Mouse (Mus musculus) neutrophil, adult 5-6 weeks (primary cell): ENCODE results near the gene Taz. TPM values are rescaled to one million over a fixed set of nuclear protein-coding genes. Genes with fewer than 3 reads are reported as not detected.
A peak's percentile ranks its signal among the peaks of the same experiment; 100 is the strongest.

Experiments
- ATAC-seq: fragments of 151-379, 151-347 bp; 2 replicates; pipeline ENCODE4 v1.8.0; 2017; ENCODE audit warnings: mild to moderate bottlenecking, moderate TSS enrichment; ENCODE audit not compliant: insufficient number of reproducible peaks, poor library complexity, low FRiP score, severe bottlenecking; ENCODE audit errors: extremely low read depth
- total RNA-seq: library from RNA; stranded (forward); fragments of 200-1000 nt; gene quantifications from 2 replicates; pipeline ENCODE4 v1.2.3, GENCODE M21; 2017

The Taz gene
- total RNA-seq: 124 and 125 TPM in 2 replicates

DNA sequence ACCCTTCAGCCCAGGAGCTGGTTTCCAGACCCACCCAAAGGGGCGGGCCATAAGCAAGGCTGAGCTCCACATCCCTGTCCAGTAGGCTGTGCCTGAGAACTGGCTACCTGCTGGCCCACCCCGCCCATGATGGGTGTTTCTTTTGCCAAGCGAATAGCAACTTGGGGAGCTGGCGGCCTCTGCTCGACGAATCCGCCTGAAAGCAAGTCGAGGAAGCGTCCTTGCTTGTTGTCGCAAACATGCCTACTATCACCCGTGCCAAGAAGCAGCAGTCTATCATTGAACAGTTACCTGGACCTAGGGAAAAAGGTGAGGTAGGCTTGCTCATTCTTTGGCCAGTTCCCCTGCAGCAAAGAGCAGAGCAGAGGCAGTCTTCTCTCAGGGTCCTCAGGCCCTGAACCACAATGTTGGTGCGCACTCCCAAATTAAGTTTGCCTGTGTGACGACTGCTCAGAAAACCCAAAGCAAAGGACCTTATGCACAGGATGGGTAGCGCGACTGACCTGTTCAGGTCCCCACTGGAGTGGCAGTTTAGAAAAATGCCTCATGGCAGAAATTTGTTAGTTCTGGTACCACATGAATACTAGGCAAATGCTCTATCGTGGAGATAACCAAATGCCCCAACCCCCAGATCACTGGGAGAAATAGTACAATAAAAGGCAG lies at the start of gene Taz, which contains the start of gene Dnase1l1:
Gene Taz, plus strand, starts transcription at position 181 of the 663 bp plus-strand sequence.
Gene Dnase1l1, minus strand, starts transcription at position 606 of the 663 bp plus-strand sequence.
- peak; percentile 55 for ATAC-seq

DNA sequence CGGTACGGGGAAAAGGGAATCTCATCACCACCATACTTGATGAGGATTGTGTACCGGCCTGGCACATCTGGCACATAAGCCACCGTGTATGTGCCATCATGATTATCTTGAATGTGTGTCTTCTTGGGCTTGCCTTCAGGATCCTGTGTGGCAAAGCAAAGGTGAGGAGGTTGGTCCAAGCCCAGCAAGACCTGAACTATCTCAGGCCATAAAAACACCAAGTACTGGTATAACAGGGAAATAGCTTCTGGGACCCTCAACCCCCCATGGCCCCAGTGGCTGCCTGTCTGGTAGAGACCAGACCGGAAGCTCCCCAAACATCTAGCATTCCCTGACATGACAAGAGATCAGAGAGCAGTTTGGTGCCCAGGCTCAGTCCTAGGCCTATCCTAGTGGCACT lies 48.5 kb upstream of the Taz start:
- ATAC-seq: no peak

DNA sequence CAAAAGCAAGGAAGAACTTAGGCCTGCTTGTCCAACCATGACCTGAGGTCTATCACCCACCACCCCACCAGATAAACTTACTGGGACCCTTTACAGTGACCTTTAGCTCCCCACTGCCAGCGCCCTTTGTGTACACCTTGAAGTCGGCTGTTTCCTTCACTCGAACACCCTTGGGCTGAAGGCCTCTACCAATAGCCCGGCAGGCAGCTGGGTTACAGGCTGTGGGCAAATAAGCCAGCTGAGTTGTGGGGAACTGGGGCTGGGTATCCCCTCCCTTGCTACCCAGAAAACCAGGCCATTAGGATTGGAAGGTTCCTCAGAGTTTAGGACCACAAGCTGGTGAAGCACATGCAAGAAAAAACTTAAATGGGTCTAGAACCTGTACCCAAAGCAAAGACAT lies 41.4 kb upstream of the Taz start:
- no peak for ATAC-seq

DNA sequence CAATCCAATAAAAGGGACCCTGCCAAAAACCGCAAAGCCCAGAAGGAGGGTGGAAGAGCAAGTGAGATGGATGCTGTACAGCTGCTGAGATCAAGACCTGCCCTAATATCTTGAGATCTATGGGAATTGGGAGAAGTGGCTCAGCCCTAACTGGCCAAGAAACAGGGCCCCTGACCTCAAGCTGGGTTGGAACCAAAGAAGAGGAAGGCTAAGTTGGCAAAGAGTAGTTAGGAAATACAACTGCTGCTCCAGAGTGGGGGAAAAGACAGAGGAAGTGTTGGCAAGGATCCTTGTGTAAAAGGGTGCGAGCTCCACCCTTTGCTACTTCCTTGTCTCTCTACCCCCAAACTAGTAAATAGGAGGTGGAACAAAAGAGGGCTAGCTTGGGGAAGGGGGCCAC lies 38.3 kb upstream of the Taz start:
- no peak for ATAC-seq

GRCm38 (mm10) chrX:74243807-74244206 lies 37.9 kb upstream of the Taz start:
- peak; percentile 74 for ATAC-seq

- ATAC-seq: no peak
Measured at GRCm38 (mm10) chrX:74244614-74245083, 37.1 kb upstream of the Taz start.

DNA sequence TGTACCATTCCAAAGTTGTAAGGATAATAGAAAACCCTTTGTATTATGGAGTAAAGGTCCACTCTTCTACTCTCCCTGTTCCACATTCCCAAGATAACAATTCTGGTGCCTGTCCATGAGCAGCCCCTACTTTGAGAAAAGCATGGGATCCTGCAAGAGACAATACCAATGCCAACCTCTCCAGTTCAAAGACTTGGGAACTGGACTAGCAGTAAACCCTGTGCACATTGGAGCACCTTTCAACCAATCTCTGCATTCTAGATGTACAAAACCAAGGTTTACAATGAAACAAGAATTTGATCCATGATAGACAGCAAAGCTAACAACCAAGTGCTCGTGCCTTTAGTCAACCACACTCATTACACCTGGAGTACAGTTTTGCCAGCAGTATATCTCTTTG lies 36.6 kb upstream of the Taz start:
- no peak for ATAC-seq

DNA sequence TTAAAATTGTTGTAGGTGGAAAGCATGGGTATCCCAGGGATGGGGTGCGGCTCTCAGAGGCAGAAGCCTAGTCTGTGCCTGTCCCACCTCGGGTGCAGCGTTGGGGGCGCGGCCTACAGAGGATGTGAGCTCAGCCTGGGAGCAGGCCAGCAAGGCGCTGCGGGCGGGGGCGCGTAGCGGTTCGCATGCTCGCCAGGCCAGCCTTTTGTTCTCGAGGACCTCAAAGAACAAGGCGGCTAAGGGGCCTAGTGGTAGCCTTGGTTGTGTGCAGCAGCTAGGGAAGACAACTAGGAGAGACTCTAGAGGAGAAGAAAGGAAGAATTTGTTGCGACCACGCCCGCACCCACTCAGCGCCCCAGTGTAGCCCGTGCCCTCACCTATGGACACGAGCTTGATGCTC lies 36.0 kb upstream of the Taz start:
- ATAC-seq: peak; percentile 14; the same call in 1 of the 2 replicates

DNA sequence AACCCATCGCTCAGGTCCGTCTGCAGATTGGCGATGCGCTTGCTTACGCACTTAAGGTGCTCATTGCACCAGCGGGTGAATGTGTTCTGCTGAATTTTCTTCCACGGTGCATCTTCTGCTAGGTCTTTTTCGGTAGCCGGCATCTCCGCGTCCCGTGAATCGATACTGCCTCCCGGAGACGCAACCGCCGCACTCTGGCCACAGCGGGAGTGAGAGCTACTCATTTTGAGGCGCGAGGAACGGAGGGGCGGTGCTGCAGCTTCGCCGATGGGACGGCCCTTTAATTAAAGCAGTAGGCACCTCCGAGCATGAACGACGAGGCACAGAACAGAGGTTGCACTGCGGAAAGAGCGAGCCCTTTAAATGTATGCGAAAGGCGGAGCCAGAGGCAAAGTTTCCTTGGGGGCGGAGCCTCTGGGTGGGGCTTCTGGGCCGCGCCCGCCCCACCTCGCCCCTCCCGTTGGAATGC lies 35.5 kb upstream of the Taz start:
- peak; percentile 69 for ATAC-seq

- no peak for ATAC-seq
Measured at GRCm38 (mm10) chrX:74246693-74247092, 35.0 kb upstream of the Taz start.

DNA sequence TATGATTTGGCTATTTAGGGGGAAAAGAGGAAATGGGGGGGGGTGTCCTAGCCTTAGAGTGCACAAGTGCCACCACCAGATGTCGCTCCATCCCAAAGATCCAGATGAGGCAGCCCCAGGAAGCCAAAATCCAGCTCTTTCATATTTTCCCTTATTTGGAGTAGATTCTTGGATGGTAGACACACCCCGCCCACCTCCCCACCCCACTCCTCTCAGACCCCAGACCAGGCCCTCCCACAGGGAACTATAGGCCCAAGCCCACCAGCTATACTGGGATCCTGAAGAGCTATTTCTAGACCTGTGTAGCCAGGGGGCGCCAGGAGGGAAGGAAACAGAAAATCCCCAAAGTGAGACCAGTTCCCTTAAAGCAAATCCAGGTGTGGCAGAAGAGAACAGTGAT lies 33.1 kb upstream of the Taz start:
- ATAC-seq: no peak

DNA sequence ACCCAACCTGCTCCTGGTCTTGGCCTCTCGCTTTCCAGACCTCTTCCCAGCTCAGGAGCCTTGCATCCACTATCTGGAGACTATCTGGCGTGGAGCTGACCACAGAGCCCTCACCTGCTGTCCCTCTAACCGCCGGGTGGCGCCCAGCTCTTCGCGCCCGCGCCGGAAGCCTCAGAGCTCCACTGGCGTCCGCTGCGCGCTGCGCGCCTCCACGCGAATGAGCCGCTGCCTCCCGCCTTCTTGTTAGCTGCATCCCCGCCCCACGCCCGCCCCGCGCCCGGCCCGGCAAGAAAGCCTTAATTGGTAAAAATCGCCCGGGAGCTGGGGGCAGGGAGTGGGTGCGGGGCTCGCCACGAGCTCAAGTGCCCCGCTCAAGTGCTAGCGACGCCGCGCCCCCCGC lies 32.1 kb upstream of the Taz start, which contains the start of gene Flna:
Gene Flna, minus strand, starts transcription at position 206 of the 400 bp plus-strand sequence.
- ATAC-seq: no peak

GRCm38 (mm10) chrX:74254153-74254887 lies 27.4 kb upstream of the Taz start, which contains the start of gene Emd:
Gene Emd (plus strand): TSS chrX:74254687.
- ATAC-seq: peak; percentile 97

DNA sequence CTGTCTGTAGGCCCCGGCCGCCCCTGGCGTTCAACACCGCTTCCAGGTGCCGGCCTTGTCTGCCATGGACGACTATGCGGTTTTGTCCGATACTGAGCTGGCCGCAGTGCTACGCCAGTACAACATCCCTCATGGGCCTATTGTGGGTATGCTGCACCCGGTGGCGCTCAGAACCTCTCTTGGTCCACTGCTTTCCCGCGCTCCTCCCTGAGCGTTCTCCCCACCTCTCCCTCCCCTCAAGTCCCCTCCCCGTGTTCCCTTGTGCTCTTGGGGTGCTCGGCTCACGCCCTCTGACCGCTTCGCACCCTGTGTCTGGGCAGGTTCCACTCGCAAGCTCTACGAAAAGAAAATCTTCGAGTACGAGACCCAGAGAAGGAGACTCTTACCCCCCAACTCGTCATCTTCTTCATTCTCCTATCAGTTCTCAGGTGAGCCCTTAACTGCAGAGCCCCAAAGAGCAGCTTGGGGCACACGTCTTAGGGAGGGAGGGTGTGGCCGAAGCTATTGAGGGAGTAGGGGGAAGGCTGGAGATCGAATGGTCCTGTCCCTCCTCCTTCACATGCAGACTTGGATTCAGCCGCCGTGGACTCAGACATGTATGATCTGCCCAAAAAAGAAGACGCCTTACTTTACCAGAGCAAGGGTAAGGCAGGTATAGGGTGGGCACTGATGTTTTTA lies 26.7 kb upstream of the Taz start:
- ATAC-seq: peak; percentile 5; the same call in 1 of the 2 replicates

- ATAC-seq: no peak
Measured at GRCm38 (mm10) chrX:74257746-74258145, 24.0 kb upstream of the Taz start.

DNA sequence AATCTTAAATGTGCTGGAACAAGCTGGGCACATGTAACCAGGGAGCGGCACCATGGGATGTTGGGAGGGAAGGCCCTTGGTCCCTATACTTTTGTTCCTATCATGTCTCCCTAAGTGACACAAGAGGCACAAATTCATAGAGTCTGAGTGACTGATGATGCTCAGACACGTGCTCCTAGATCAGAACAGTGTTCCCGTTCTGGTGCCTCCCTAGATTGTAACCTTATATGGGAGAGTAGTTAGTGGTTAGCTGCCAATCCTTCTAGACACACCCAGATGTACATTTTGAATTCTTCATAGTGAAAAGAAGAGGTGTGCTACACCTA lies 12.0 kb upstream of the Taz start:
- ATAC-seq: no peak

DNA sequence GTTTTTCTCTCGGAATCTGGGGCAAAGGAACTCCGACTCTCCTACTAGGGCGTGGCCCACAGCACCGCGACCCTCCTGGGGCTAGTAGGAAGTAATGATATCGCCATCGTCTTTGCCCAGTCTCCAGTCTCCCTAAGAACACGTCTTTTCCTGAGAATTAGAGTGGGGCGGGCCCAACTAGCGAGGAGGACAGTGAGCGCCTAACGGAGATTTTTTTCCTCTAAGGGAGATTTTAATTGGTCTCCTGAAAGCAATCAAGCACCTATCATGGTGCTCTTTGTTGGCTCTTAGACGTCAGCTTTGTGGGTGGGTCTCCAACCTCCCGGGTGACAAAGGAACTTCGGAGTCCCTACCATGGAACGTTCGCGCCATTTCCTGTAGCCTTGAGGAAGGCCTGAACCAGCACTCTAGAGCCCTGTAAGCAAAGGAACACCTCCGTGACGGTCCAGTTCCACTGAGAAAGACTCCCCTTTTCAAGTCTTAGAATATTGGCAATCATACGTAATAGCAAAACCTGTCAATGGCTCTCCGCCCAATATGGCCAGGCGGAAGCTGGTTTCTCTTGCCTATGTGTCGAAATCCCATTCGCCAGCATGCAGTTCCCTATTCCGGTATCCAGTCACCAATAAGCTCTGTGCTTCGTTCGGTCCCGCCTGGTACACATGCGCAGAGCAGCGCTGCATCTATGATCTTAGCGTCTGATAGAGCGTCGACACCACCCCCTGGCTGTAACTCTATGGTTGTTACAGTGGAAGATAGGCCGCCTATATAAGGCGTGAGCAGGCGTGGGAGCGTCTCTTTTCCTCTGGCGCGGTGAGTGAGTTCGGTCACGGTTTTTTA lies 11.4 kb upstream of the Taz start, which contains the start of gene Rpl10:
Gene Rpl10, plus strand, starts transcription at position 751 of the 840 bp plus-strand sequence.
- peak; percentile 96 for ATAC-seq

GRCm38 (mm10) chrX:74270902-74271551 lies 10.7 kb upstream of the Taz start:
- no peak for ATAC-seq
